Mouse (Mus musculus): Measurements from ENCODE around the gene Dclk2. TPM values are rescaled to one million over a fixed set of nuclear protein-coding genes. Genes with fewer than 3 reads are reported as not detected.
A peak's percentile ranks its signal among the peaks of the same experiment; 100 is the strongest.

The Dclk2 gene
- polyA plus RNA-seq, 1 experiment from 2014 or later = 87.2 TPM

DNA sequence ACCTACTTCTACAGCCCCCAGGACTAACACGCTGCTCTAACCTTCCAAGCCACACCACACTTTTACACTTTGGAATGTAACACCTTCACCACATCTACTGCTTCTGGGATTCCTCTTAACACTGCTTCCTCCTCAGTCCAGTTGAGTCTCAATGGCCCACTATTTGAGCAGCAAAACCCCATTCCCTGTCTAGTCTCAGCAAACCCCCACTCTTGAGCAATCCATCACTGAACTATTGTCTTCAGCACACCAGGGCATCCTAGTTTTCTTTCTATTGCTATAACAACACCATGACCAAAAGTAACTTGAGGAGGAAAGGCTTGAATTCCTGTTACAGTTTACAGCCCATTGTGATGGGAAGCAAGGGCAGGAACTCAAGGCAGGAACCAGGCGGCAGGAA is 36.2 kb downstream of the Dclk2 start:
- Histone ChIP-seq H3K4me2 (no peak overlapping the region), H3K27me3 (no peaks in the 10 kb centered on the region), H3K9me3 (replicated peaks) (no peaks in the 10 kb centered on the region), H3K4me3 (no peak overlapping the region), H3K4me1 (peaks cover 19% of the 10 kb centered on the region), H3K9ac (no peak overlapping the region), H3K36me3 (ENCODE audit: poor library complexity, severe bottlenecking) (peaks cover 8% of the 10 kb centered on the region), H3K27ac (no peak overlapping the region)
- ATAC-seq = no peak
- WGBS = 100% methylated on average over 2 of the region's 2 CpGs

DNA sequence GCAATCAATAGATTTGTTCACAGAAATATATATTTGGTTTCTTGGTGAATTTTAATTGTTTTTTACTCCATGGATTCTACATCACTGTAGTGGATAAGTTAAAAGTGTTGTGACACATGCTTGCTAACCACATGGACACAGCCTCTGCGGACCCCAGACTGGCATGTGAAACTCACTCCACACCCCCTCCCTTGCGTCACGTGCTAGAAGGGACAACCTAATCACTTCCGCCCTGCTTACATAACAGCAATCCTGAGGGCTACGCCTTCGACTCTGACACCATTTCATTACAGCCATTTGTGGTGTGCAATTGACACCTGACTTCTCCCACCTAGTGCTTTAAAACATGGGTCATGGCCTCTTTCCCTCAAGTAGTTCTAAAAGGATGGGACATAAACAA is 36.7 kb downstream of the Dclk2 start:
- 90% methylated on average over 6 of the region's 6 CpGs for WGBS
- Histone ChIP-seq H3K4me3 (no peak overlapping the region), H3K9me3 (replicated peaks) (no peaks in the 10 kb centered on the region), H3K27me3 (no peaks in the 10 kb centered on the region), H3K4me1 (peaks cover 19% of the 10 kb centered on the region), H3K4me2 (no peak overlapping the region), H3K36me3 (ENCODE audit: poor library complexity, severe bottlenecking) (peaks cover 8% of the 10 kb centered on the region), H3K9ac (no peak overlapping the region), H3K27ac (no peak overlapping the region)
- ATAC-seq = no peak

DNA sequence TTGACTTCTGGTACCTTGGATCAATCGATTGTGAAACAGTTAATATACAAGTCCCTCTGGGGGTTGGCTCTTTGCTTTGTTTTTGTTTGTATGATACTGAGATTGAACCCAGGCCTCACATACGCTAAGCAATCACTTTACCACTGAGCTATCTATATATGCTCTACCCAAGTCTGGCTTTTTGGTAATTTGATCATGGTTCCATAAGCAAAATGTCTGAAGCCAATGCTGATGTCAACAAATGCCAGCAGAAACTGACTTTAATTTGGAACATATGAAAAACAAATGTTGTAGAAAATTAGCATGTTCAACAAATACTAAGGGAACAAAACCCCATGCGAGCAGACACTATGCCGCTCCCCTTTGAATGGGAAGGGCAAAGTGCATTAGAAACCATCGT is 44.7 kb downstream of the Dclk2 start:
- Histone ChIP-seq H3K4me2 (no peak overlapping the region), H3K9me3 (replicated peaks) (no peaks in the 10 kb centered on the region), H3K36me3 (ENCODE audit: poor library complexity, severe bottlenecking) (no peaks in the 10 kb centered on the region), H3K9ac (no peak overlapping the region), H3K4me1 (peaks cover 36% of the 10 kb centered on the region), H3K4me3 (no peak overlapping the region), H3K27me3 (no peaks in the 10 kb centered on the region), H3K27ac (no peak overlapping the region)
- no peak for ATAC-seq
- WGBS = 70% methylated on average over 5 of the region's 5 CpGs

DNA sequence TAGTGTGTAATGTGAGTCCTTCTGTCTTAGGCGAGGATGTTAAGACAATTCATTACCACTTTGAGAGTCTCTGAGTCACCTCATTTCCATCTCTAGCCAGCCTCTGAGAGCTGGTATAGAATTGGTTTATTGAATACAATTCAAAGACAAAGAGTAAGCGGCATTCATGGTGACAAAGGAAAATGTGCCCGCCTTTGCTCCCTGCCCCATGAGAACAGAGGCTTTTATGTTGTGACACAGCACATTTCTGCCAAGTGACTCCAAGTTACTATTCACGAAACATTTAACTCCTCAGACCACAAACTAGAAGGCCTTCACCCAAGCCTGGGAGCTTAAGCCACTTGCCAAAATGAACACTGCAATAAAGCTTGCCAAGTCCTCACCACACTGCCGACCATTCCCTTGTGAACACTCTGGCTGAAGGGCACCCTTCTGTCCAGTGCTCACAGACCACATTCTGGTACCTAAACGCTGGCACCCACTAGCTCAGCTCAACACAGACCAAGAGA is 47.5 kb downstream of the Dclk2 start:
- Histone ChIP-seq H3K27ac (peak overlapping the region; percentile 55), H3K4me2 (no peak overlapping the region)

DNA sequence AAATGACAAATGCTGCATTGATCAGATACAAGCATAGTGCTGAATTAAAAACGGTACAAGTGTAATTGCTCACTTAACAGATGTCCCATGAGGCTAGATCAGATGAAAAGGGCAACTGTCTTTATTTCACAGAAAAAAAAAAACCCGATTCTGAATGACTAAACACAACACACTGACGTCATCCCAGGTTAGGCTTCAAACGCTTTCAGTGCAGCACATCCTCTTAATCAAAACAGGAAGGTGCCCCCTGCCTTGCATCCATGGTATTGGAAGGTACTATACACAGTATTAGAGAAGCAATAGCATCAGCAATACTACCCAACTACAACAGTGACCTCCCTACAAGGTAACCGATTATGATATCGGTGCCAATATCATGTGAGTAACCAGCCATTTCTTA is 49.7 kb downstream of the Dclk2 start:
- no peaks in the 10 kb centered on the region for H3K27me3 ChIP-seq
- no peak overlapping the region for H3K4me2 ChIP-seq
- 49% methylated on average over 6 of the region's 6 CpGs for WGBS
- no peak overlapping the region for H3K4me3 ChIP-seq
- peak; percentile 60; the same call in 1 of the 2 replicates for ATAC-seq
- H3K9ac ChIP-seq = no peak overlapping the region
- H3K9me3 ChIP-seq (replicated peaks) = no peaks in the 10 kb centered on the region
- H3K36me3 ChIP-seq (ENCODE audit: poor library complexity, severe bottlenecking) = no peaks in the 10 kb centered on the region
- H3K4me1 ChIP-seq = peaks cover 44% of the 10 kb centered on the region
- peak overlapping the region; percentile 25; the same call in 1 of the 2 replicates for H3K27ac ChIP-seq

More for the DNA sequence above, 47.5 kb downstream of the Dclk2 start:
- WGBS = 34% methylated on average over 6 of the region's 6 CpGs
- peaks cover 53% of the 10 kb centered on the region for H3K4me1 ChIP-seq
- no peaks in the 10 kb centered on the region for H3K9me3 ChIP-seq (replicated peaks)
- no peaks in the 10 kb centered on the region for H3K36me3 ChIP-seq (ENCODE audit: poor library complexity, severe bottlenecking)
- H3K9ac ChIP-seq = no peak overlapping the region
- H3K4me3 ChIP-seq = no peak overlapping the region
- no peaks in the 10 kb centered on the region for H3K27me3 ChIP-seq
- no peak; the same call in 1 of the 2 replicates for ATAC-seq

DNA sequence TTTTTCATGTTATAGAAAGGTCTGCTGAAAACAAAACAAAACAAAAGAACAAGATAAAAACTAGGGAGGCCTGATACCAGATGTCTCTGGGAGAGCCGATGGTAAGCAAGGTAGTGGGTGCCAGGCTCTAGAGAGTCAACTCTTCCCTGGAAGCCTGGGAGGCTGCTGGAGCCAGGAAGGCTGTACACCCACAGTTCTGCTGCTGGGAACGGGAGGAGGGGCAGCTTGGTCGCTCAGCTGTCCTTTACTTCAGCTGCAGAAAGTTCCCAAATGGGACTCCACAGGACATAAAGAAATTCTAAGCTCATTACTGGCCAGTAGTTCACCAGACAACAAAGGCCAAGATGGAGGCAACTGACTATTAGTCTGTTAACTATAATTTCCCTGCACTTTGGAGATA is 50.2 kb downstream of the Dclk2 start:
- Histone ChIP-seq H3K9ac (no peak overlapping the region), H3K4me3 (no peak overlapping the region), H3K27me3 (no peaks in the 10 kb centered on the region), H3K36me3 (ENCODE audit: poor library complexity, severe bottlenecking) (no peaks in the 10 kb centered on the region), H3K27ac (0 out of 2 replicates have a peak overlapping the region, but pooled peaks have one; percentile 17), H3K4me1 (peaks cover 43% of the 10 kb centered on the region), H3K9me3 (replicated peaks) (no peaks in the 10 kb centered on the region), H3K4me2 (no peak overlapping the region)
- ATAC-seq = no peak
- 17% methylated on average over 3 of the region's 3 CpGs for WGBS

DNA sequence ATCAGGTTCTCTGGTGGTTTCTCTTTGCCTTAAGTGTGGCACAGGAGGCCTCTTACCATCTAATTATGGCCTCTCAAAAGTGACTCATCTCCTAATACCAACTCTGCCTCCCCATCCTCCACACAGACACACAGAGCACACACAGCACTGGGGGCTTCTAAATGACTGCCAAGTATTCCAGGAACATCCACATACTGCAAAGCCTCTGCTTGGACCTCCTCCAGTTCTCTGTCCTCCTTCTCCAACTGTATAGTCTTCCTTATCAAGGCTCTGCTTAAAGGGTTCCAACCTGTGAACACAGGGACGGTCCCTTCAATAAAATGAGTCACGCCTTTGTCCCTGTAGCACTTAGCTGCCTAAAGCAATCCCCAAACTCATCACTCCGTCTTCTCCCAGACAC is 51.9 kb downstream of the Dclk2 start:
- no peak overlapping the region for H3K4me3 ChIP-seq
- H3K9ac ChIP-seq = no peak overlapping the region
- no peak overlapping the region for H3K27ac ChIP-seq
- ATAC-seq = no peak
- no peaks in the 10 kb centered on the region for H3K27me3 ChIP-seq
- WGBS = 90% methylated on average over 3 of the region's 3 CpGs
- no peaks in the 10 kb centered on the region for H3K36me3 ChIP-seq (ENCODE audit: poor library complexity, severe bottlenecking)
- no peak overlapping the region for H3K4me2 ChIP-seq
- H3K9me3 ChIP-seq (replicated peaks) = no peaks in the 10 kb centered on the region
- H3K4me1 ChIP-seq = peaks cover 42% of the 10 kb centered on the region

DNA sequence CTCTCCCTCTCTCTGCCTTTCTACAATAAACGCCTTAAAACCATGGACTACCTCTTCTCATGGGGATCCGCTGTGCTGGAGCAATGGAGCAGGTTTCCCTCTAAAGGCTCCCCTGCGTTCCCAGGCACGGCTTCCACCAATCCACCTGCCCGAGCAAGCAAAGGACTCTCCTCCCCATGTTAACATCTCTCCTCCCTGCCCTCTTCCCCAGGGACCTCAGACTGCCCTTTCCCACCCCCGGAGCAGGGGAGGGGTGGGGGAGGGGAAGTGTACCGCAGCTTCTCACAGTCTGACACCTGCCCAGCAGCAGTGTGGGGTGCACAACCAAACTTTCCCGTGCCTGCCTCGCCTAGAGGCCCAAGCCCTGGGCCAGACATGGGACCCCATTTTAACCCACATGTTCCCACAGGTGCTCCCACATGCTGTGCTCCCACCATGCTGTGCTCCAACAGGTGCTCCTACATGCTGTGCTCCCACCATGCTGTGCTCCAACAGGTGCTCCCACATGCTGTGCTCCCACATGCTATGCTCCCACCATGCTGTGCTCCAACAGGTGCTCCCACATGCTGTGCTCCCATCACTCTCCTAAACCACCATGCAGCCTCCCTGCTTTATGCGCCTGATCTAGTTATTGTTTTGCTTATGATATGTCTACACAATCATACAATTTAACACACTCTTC is 57.2 kb downstream of the Dclk2 start:
- Histone ChIP-seq H3K36me3 (ENCODE audit: poor library complexity, severe bottlenecking) (no peaks in the 10 kb centered on the region), H3K4me1 (peaks cover 59% of the 10 kb centered on the region), H3K9ac (peak overlapping the region; percentile 39; the same call in 1 of the 2 replicates), H3K27ac (peak overlapping the region; percentile 69), H3K4me2 (peak overlapping the region; percentile 49), H3K9me3 (replicated peaks) (no peaks in the 10 kb centered on the region), H3K4me3 (peak overlapping the region; percentile 15; the same call in 1 of the 2 replicates), H3K27me3 (no peaks in the 10 kb centered on the region)
- 16% methylated on average over 10 of the region's 10 CpGs for WGBS
- ATAC-seq = peak; percentile 25; the same call in 1 of the 2 replicates

DNA sequence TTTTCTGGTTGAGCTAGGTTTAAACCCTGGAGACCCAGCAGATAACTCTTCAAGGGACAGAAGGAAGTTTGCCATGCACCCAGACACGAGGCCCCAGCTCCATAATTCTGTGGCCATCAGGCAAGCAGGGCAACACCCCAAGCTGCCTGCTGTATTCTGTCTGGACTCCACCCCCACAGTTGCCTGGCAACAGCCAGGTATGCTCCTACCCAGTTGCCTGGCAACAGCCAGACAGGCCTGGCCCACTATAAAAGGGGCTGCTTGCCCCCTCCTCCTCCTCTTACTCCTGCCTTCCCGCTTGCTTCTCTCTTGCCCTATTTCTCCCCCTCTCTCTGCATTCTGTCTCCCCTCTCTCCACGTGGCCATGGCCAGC is 57.7 kb downstream of the Dclk2 start:
- Histone ChIP-seq H3K4me3 (peak overlapping the region; percentile 15; the same call in 1 of the 2 replicates), H3K27me3 (no peaks in the 10 kb centered on the region), H3K9me3 (replicated peaks) (no peaks in the 10 kb centered on the region), H3K4me1 (peaks cover 62% of the 10 kb centered on the region), H3K27ac (peak overlapping the region; percentile 69), H3K36me3 (ENCODE audit: poor library complexity, severe bottlenecking) (no peaks in the 10 kb centered on the region), H3K9ac (peak overlapping the region; percentile 39; the same call in 1 of the 2 replicates), H3K4me2 (peak overlapping the region; percentile 49)
- 2% methylated on average over 3 of the region's 3 CpGs for WGBS
- peak; percentile 88 for ATAC-seq

DNA sequence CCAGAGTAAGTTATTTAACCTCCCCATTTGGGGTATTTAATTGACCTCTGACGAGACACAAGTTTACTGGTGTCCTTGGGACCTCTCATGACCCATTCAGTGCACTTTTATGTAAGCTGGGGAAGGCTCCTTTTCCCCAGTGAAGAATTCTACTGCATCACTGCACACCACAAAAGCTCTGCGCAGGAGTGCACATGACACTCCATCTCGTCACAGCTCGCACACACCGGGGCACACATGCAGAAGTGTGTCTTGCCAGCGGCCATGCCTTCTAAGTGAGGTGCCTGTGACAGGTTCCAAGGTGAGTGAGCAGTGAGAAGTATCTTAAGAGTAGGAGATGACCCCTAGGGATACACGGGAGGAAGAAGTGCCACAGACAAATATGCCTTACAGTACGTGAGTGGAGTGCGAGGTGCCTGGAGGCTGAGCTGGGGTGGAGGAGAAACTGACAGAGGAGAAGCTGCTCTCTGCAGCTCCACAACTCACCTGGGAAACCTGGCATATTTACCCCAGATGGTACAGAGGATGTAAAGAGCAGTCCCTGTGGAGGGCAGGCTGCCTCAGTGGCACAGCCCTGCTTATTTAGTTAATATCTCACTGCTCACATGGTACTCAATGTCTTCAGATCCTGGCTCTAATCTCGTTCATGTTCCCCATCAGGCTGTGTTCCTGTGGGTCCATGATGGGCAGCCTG is 58.3 kb downstream of the Dclk2 start:
- no peak overlapping the region for H3K4me3 ChIP-seq
- H3K9me3 ChIP-seq (replicated peaks) = no peaks in the 10 kb centered on the region
- peaks cover 67% of the 10 kb centered on the region for H3K4me1 ChIP-seq
- WGBS = 38% methylated on average over 10 of the region's 10 CpGs
- H3K36me3 ChIP-seq (ENCODE audit: poor library complexity, severe bottlenecking) = no peaks in the 10 kb centered on the region
- no peaks in the 10 kb centered on the region for H3K27me3 ChIP-seq
- H3K27ac ChIP-seq = peak overlapping the region; percentile 55
- H3K9ac ChIP-seq = peak overlapping the region; percentile 41; the same call in 1 of the 2 replicates
- H3K4me2 ChIP-seq = peak overlapping the region; percentile 49
- ATAC-seq = peak; percentile 23

DNA sequence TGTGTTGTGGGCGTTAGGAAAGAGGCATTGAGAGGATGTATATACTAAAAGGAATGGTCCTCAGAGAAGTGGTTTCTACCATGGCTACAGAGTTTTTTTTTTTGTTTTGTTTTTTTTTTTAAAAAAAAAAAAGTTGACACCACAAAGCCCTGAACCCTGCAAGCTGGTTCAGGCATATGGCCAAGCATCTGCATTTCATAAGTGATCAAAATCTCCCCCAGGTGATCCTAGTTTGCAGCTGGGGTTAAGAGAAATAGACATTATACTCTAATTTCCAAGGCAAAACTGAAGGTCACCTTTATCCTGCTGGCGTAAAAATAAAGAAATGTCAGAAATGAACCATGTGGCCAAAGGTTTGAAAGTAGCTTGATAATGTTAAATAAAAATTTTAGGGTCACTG is 60.9 kb downstream of the Dclk2 start:
- Histone ChIP-seq H3K4me2 (no peak overlapping the region), H3K9me3 (replicated peaks) (no peaks in the 10 kb centered on the region), H3K9ac (no peak overlapping the region), H3K27ac (0 out of 2 replicates have a peak overlapping the region, but pooled peaks have one; percentile 73), H3K36me3 (ENCODE audit: poor library complexity, severe bottlenecking) (no peaks in the 10 kb centered on the region), H3K27me3 (no peaks in the 10 kb centered on the region), H3K4me1 (peaks cover 71% of the 10 kb centered on the region), H3K4me3 (no peak overlapping the region)
- no peak for ATAC-seq
- 89% methylated on average over 2 of the region's 2 CpGs for WGBS

DNA sequence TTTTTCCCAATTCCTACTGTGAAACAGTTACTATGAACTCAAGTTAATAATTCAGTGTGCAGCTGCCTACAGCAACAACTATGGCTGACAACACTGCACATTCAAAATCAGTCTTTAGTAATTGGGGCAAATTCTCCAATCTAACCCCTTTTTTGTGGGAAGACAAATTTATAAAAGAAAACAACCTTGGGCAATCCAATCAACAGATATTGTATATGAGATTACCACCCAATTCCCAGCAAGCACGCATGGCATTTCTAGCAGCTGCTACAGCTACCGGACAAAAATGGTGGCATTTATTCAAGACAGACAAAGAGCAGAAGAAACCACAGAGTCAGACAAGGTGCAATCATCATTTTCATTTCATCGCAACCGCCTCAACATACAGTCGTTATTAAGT is 62.0 kb downstream of the Dclk2 start:
- no peak overlapping the region for H3K4me2 ChIP-seq
- 69% methylated on average over 5 of the region's 5 CpGs for WGBS
- no peaks in the 10 kb centered on the region for H3K27me3 ChIP-seq
- no peak overlapping the region for H3K4me3 ChIP-seq
- peaks cover 78% of the 10 kb centered on the region for H3K4me1 ChIP-seq
- H3K9ac ChIP-seq = no peak overlapping the region
- peak overlapping the region; percentile 73 for H3K27ac ChIP-seq
- no peaks in the 10 kb centered on the region for H3K9me3 ChIP-seq (replicated peaks)
- ATAC-seq = no peak; the same call in 1 of the 2 replicates
- no peaks in the 10 kb centered on the region for H3K36me3 ChIP-seq (ENCODE audit: poor library complexity, severe bottlenecking)
